Mouse (Mus musculus) A20 (cell line): ENCODE results near the gene Mtor.

Experiments
- DNase-seq: peaks from one replicate; pipeline ENCODE4 v3.0.0-alpha.2; 2011; ENCODE audit warnings: low read depth, low spot score

The Mtor gene

DNA sequence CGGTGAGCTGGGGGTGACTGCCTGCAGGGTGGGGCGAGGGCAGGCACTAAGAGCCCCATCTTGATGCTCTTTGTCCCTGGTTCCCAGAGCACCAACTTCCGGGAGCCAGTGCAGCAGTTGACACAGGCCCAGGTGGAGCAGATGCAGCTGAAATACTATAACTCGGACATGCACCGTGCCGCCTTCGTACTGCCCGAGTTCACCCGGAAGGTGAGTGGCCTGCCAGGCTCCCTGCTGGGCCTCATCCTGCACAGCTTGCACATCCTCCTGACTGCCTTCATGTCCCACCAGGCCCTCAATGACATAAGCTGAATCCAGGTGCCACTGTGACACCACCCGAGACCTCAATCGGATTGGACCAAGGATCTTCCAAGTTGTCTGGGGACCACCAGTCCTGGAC, 145.6 kb downstream of the Mtor start:
- DNase-seq, result no peak

DNA sequence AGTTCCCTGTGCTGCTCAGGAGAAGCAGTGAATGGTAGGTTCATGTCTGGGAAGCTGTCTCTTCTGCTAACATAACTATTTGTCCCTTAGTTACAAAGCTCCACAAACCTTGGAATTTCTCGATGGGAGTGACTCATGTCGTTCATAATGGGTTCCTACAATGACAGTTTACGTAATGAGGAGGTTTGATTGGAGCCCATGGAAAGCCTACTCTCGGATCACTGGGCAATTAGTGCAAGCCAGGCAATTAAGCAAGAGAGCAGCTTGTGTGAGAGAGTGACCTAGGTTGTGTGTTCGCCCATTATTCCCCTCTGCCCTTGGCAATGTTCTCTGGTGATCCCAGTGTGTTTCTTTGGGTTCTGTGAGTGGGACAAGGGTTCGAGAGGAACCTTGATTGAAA, 147.5 kb downstream of the Mtor start:
- DNase-seq, result no peak

DNA sequence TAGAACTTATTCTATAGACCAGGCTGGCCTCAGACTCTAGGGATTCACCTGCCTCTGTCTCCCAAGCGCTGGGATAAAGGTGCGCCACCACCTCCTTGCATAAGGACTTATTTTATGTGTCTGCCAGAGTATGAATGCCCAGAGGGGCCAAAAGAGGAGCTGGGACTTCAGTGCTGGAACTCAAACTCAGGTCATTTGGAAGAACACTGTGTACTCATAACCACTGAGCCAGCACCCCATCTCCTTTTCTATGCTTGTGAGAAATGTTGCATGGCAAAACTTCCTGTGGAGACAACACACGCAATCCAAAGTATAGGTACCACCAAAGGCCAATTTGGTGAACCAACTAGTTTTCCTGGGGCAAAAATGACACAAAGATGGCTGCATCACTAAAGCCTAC, 148.3 kb downstream of the Mtor start:
- DNase-seq, result no peak

DNA sequence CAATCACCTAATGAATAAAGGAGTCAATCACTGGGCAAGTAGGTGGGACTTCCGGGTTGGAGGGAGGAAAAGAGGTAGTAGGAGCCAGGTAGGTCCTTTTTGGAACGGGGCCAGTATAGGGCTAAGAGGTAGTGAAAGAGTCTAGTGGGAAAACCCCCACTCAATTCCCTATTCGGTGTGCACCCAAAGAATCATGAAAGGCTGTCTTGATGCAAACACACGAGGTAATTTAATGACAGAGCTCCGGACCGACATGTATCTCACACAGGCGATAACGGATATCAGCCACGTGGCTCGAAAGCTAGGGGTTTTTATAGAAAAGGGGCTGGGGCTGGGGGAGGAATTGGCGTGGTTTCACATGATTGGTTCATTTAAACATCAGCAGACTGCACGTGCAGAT, 150.4 kb downstream of the Mtor start:
- no peak for DNase-seq

DNA sequence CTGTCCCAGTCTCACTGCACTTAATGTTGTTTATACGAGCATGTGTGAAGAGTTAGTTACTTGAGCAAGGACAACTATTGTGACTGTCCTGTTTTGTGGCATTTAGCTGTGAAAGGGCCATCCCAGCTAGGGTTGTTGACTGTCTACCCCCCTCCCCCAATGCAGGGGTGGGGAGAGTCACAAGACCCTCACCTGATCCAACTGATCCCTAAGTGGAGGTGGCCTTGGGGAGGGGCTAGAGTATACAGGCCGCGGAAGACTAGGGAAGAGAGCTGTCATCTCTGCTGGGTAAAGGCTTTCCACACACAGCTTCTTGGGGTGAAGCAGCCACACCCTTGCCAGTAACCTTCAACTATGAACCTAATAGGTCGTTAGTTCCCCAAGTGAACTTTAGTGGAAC, 151.9 kb downstream of the Mtor start:
- no peak for DNase-seq

DNA sequence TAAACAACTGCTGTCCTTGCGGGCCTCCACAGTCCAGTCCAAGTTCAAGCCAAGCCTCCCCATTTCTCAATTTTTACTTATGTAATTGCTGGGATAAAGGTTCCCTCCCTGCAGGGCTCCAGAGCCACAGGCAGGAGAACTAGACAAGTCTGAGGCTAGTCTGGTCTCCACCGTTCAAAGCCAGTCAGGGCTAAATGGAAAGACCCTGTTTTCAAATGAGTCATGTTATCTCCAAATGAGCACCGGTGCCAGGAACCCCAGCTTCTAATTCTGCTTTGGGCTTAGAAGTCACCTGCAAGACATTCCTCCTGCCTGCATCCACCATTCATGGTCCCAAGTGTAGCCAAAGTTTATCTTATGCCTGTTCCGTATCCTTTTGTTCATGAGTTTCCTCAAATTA, 153.5 kb downstream of the Mtor start:
- no peak for DNase-seq

DNA sequence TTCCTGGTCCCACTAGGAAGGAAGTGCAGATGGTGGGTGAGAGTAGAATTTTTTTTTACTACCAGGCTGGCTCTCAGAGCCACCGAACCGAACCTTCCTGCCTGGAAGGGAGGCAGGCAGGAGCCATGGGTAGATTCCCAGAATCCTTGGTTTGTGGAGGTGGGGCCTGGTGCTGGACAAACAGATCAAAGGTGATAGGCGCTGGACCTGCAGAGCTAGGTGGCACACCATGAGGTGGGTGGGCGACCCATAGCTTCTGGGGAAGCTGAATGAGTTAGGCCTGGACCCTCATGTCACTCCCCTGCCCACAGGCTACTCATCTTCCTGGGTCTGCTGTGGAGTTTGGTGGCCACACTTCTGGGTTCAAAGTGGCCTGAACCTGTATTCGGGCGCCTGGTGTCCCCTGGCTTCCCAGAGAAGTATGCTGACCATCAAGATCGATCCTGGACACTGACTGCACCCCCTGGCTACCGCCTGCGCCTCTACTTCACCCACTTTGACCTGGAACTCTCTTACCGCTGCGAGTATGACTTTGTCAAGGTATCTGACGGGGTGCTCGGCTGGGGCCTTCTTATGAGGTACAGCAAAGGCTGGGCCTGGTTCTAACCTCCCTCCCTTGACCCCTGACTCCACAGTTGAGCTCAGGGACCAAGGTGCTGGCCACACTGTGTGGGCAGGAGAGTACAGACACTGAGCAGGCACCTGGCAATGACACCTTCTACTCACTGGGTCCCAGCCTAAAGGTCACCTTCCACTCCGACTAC, 154.1 kb downstream of the Mtor start, which contains the start of gene Masp2:
TSS of gene Masp2 (plus strand) at position 198 of the 764 bp plus-strand sequence.
- DNase-seq, result no peak

DNA sequence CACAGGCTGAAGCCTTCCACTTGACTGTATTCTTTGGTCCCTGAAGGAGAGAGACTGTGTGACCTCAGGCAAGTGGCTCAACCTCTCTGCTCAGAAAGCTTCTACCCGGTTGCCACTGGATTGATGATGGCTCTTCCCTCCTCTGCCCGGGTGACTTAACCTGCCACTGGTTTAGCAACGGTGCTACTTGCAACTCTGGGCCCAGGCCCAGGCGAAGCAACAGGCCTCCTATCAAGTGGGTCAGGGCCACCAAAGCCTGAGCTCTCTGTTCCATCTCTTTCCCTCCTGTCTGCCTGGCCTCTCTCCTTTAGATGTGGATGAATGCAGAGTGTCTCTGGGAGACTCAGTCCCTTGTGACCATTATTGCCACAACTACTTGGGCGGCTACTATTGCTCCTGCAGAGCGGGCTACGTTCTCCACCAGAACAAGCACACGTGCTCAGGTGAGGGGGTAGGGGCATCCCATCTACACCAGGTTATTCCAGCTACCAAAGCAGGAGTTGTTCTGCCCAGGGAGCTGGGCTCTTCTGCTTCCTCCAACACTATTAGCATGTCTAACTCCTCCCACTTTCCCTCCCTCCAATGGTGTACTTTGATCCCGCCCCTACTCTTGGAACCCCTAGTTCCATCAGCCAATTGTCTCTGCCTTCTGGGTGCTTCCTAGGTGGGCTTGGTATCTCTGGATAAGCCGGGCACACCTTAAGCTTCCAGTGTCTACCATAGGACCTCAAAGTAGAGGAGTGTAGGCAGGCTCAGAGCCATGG, 155.1 kb downstream of the Mtor start:
- no peak for DNase-seq

DNA sequence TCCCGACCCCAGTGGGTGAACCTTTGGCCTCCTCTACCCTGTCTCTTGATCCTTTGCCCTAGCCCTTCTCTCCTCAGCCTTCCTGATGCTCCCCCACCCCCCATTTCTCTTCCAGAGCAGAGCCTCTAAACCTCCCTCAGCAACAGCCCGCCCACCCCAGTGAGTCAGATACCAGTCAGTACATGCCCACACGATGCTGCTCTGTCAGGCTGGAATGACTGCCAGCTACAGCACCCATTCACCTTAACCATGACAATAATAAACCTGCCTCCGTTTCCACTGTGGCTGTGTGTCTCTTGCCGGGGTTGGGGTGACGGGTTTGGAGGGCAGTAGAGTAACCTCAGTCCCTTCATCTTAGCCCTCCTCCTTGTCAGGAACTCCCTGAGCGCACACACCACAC, 155.7 kb downstream of the Mtor start:
- no peak for DNase-seq

DNA sequence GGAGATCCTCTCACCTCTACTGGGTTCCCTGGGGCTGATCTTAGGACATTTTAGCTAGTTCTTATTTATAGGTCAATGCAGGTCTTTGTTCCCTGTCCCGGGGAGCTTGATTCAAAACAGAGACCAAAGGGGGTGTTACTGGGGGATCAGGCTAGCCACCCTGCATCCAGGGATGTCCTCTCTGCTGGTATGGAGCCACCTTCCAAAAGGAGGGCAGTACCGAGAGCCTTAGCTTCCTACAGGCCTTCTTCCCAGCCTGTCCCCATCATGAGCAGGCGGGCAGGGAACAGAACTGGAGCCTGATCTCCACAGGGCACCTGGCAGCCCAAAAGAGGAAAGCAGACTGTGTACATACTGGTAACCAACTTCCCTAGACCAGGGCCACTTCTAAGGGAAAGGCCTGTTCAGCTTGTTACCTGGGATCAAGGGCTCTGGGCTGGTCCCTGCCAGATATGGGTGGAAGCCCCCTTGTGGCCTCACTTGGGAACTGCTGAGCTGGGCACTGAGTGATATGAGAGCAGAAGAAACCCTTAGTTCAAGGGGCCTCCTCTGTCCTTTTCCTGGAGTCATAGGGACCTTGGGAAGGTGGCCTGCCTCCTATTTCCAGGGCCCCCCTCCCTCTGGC, 156.2 kb downstream of the Mtor start:
- peak; percentile 66 for DNase-seq
